Mouse (Mus musculus): ENCODE measurements at regions not wholly inside any gene's neighbourhood (a gene's known extent, or its start where the extent isn't known, plus 50 kb on each side); places are given as distances from the start of the nearest gene placed in this dataset.

DNA sequence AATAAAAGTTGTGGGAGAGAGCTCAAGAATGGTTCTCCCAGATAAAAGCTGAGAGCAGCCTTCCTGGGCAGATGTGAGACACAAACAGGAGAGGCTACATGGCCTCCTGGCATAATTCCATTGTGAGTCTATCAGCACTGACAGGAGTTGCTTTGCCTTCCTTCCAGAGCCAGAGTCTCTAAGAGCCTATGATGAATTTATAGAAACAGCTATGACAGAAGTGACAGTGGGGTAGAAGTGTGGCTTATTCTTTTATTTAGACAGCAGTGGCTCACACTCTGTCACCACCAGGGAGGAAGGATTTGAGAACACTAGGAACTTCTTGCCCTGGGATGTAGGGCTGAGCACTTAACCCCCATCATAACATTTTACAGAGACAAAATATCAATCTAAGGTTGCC lies 592.2 kb upstream of the Klf4 start:
- Histone ChIP-seq H3K9me3 (ENCODE audit: control insufficient read depth, low read length) (no peaks in the 10 kb centered on the region), H3K9ac (ENCODE audit: low read depth, low read length, severe bottlenecking) (no peak overlapping the region), H3K4me3 (replicated peaks; ENCODE audit: low read length) (no peak overlapping the region), H3K27me3 (ENCODE audit: control insufficient read depth, insufficient read depth, low read length) (no peaks in the 10 kb centered on the region), H3K36me3 (ENCODE audit: control insufficient read depth, insufficient read depth, low read length) (no peaks in the 10 kb centered on the region), H3K27ac (replicated peaks; ENCODE audit: low read depth, low read length) (no peak overlapping the region), H3K4me2 (replicated peaks; ENCODE audit: low read depth, low read length, severe bottlenecking) (no peak overlapping the region), H3K4me1 (ENCODE audit: control insufficient read depth, insufficient read depth, low read length) (no peaks in the 10 kb centered on the region; the same call in 1 of the 2 replicates)
- DNase-seq (ENCODE audit: low spot score) (no peak), ATAC-seq (ENCODE audit: low FRiP score, low read depth) (no peak)
- TF ChIP-seq POLR2A (IDR thresholded peaks at IDR 0.05; ENCODE audit: borderline replicate concordance, extremely low read depth, insufficient read depth, insufficient read length): no peak

DNA sequence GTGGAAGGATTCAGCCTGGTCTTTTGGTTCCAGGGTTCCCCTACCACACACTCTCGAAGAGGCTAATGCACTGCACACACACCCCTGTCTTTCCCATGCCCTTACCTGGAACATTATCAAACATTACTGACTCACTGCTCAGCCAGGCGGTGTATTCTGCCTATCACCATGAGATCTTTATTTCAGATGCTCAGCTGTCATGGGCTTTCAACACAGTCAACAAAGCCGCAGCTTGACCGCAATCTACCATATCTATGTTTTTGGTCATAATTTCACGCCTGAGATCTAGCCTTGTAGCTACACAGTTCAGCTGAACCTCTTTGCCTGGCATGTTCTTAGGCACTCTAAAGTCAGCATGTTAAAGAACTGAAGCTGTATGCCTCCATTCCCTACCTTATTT lies 589.9 kb upstream of the Klf4 start:
- Histone ChIP-seq H3K9me3 (ENCODE audit: control insufficient read depth, low read length) (no peaks in the 10 kb centered on the region), H3K4me2 (replicated peaks; ENCODE audit: low read depth, low read length, severe bottlenecking) (no peak overlapping the region), H3K27ac (replicated peaks; ENCODE audit: low read depth, low read length) (no peak overlapping the region), H3K27me3 (ENCODE audit: control insufficient read depth, insufficient read depth, low read length) (no peaks in the 10 kb centered on the region), H3K4me1 (ENCODE audit: control insufficient read depth, insufficient read depth, low read length) (no peaks in the 10 kb centered on the region; the same call in 1 of the 2 replicates), H3K9ac (ENCODE audit: low read depth, low read length, severe bottlenecking) (no peak overlapping the region), H3K36me3 (ENCODE audit: control insufficient read depth, insufficient read depth, low read length) (no peaks in the 10 kb centered on the region), H3K4me3 (replicated peaks; ENCODE audit: low read length) (no peak overlapping the region)
- ATAC-seq (ENCODE audit: low FRiP score, low read depth): no peak
- no peak for DNase-seq (ENCODE audit: low spot score)
- WGBS: 91% methylated on average over 5 of the region's 5 CpGs
- TF ChIP-seq POLR2A (IDR thresholded peaks at IDR 0.05; ENCODE audit: borderline replicate concordance, extremely low read depth, insufficient read depth, insufficient read length): no peak

DNA sequence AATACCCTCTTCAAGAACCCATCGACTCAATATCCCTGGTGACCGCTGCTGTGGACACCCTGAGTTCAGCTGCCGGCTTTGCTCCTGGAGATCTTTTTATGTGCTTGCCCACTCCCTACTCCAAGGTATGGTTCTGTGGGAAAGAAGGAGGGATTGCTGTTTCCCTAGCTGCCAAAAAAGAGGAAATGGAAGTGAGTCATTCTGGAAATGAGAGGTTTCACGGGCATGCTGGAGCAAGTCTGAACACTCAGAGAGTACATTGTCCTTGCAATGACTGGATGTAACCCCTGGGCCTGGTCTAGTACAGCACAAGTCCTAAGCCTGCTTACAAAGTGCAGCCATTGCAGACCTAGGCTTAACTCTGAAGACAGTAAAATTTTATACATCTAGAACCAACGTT lies 589.4 kb upstream of the Klf4 start:
- Histone ChIP-seq H3K36me3 (ENCODE audit: control insufficient read depth, insufficient read depth, low read length) (no peaks in the 10 kb centered on the region), H3K4me3 (replicated peaks; ENCODE audit: low read length) (no peak overlapping the region), H3K9ac (ENCODE audit: low read depth, low read length, severe bottlenecking) (no peak overlapping the region), H3K27me3 (ENCODE audit: control insufficient read depth, insufficient read depth, low read length) (no peaks in the 10 kb centered on the region), H3K4me2 (replicated peaks; ENCODE audit: low read depth, low read length, severe bottlenecking) (no peak overlapping the region), H3K27ac (replicated peaks; ENCODE audit: low read depth, low read length) (no peak overlapping the region), H3K9me3 (ENCODE audit: control insufficient read depth, low read length) (no peaks in the 10 kb centered on the region), H3K4me1 (ENCODE audit: control insufficient read depth, insufficient read depth, low read length) (no peaks in the 10 kb centered on the region; the same call in 1 of the 2 replicates)
- WGBS: 78% methylated on average over 5 of the region's 5 CpGs
- no peak for TF ChIP-seq POLR2A (IDR thresholded peaks at IDR 0.05; ENCODE audit: borderline replicate concordance, extremely low read depth, insufficient read depth, insufficient read length)
- DNase-seq (ENCODE audit: low spot score): no peak
- ATAC-seq (ENCODE audit: low FRiP score, low read depth): no peak

DNA sequence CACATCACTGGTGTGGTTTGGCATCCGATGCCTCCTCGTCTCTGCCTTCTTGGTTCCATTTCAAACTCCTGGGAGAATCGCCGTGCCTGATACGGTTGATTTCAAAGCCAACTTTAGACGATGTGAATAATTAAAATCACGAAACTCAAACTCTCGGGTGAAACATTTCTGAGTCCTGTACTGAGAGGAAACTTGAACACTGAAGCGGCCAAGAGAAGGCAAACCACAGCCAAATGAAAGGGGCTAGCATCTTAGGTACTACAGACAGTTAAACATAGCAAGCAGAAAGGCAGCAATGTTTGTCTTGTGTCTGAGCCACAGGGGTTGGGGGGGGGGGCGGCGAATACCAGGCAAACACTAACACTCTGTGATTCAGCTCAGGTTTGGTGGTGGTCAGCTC lies 588.1 kb upstream of the Klf4 start:
- Histone ChIP-seq H3K36me3 (ENCODE audit: control insufficient read depth, insufficient read depth, low read length) (no peaks in the 10 kb centered on the region), H3K9ac (ENCODE audit: low read depth, low read length, severe bottlenecking) (no peak overlapping the region), H3K27ac (replicated peaks; ENCODE audit: low read depth, low read length) (no peak overlapping the region), H3K27me3 (ENCODE audit: control insufficient read depth, insufficient read depth, low read length) (no peaks in the 10 kb centered on the region), H3K4me1 (ENCODE audit: control insufficient read depth, insufficient read depth, low read length) (no peaks in the 10 kb centered on the region; the same call in 1 of the 2 replicates), H3K9me3 (ENCODE audit: control insufficient read depth, low read length) (no peaks in the 10 kb centered on the region), H3K4me3 (replicated peaks; ENCODE audit: low read length) (no peak overlapping the region), H3K4me2 (replicated peaks; ENCODE audit: low read depth, low read length, severe bottlenecking) (no peak overlapping the region)
- 68% methylated on average over 11 of the region's 11 CpGs for WGBS
- ATAC-seq (ENCODE audit: low FRiP score, low read depth) (no peak), DNase-seq (ENCODE audit: low spot score) (no peak)
- no peak for TF ChIP-seq POLR2A (IDR thresholded peaks at IDR 0.05; ENCODE audit: borderline replicate concordance, extremely low read depth, insufficient read depth, insufficient read length)

DNA sequence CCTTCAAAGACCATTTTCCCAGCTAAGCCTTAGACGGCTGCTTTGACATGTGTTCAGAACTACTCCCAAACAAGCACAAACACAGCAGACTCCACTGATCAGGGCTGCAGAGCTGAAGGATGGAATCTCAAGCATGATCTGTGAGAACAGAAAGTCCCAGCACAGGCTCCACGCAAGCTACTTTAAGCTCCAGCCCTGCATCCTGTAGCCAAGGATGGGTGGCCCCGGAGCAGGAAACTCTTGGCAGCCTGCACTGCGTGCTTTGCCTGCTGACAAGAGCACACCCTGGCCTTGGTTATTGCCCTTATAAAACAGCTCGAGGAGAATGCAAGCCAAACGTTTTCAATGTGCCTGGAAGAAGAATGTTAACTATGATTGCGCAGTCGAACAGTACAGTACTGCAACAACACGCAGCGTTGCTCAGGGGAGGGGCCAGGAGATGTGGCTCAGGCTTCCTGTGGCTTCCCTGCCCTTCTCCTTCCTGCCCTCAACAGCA lies 581.5 kb upstream of the Klf4 start:
- no peaks in the 10 kb centered on the region for H3K27me3 ChIP-seq (ENCODE audit: control insufficient read depth, insufficient read depth, low read length)
- WGBS: 2% methylated on average over 10 of the region's 10 CpGs
- H3K4me1 ChIP-seq (ENCODE audit: control insufficient read depth, insufficient read depth, low read length): peaks cover 15% of the 10 kb centered on the region
- no peaks in the 10 kb centered on the region for H3K36me3 ChIP-seq (ENCODE audit: control insufficient read depth, insufficient read depth, low read length)
- peak overlapping the region; percentile 81 for H3K27ac ChIP-seq (replicated peaks; ENCODE audit: low read depth, low read length)
- peak overlapping the region; percentile 42 for H3K4me2 ChIP-seq (replicated peaks; ENCODE audit: low read depth, low read length, severe bottlenecking)
- peak overlapping the region; percentile 20 for H3K4me3 ChIP-seq (replicated peaks; ENCODE audit: low read length)
- TF ChIP-seq POLR2A (IDR thresholded peaks at IDR 0.05; ENCODE audit: borderline replicate concordance, extremely low read depth, insufficient read depth, insufficient read length): no peak
- H3K9ac ChIP-seq (ENCODE audit: low read depth, low read length, severe bottlenecking): peak overlapping the region; percentile 43
- ATAC-seq (ENCODE audit: low FRiP score, low read depth) (peak; percentile 94), DNase-seq (ENCODE audit: low spot score) (peak; percentile 91)
- H3K9me3 ChIP-seq (ENCODE audit: control insufficient read depth, low read length): no peaks in the 10 kb centered on the region

Data from limb, embryonic 14.5 days (tissue).